11 mouse cellular contexts compared by ENCODE assay signal in the genomic region with DNA sequence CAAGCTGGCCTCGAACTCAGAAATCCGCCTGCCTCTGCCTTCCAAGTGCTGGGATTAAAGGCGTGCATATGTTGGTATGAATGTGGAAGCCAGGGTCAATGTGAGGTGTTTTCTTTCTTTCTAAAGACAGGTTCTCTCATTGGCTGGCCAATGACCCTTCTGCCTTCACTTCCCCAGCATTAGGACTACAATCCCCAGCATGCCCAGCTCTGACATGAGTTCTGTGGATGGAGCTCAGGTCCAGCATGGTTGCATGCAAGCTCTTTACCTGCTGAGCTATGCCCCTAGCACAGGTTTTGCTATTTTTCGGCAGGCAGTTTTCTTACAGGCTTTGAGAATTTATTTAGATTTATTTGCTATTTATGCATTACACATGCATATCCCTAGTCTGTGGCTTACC. TPM values are rescaled to one million over a fixed set of nuclear protein-coding genes. Genes with fewer than 3 reads are reported as not detected.
DNase-seq lines count a peak whose midpoint lies in the region; ATAC-seq lines count a peak whose summit lies in the region.
"Had no signal": no experiment of that assay in that cellular context is flagged by ENCODE, and none has a peak within 500 bp of the region (broad histone marks: within the 10 kb centered on the region; RNA-seq: fewer than 3 reads in every experiment).

No protein-coding gene starts in this region.

- no peak for DNase-seq in liver
- DNase-seq in R1 (ENCODE audit: low read depth, low spot score), result peak; percentile 69
- no peak for DNase-seq in embryonic facial prominence, embryonic 14.5 days (ENCODE audit: low spot score)
- DNase-seq: kidney, postnatal 4 days; thymus, postnatal 36 days had no signal

- H3K9ac ChIP-seq in liver, embryonic 12.5 days, result no peak overlapping the region
- no peak overlapping the region for H3K9ac ChIP-seq in embryonic facial prominence, embryonic 14.5 days (ENCODE audit: low read depth, low read length)
- no peak overlapping the region for H3K9ac ChIP-seq in midbrain, embryonic 16.5 days (ENCODE audit: low read depth, low read length)
- H3K9ac ChIP-seq in kidney, embryonic 16.5 days (replicated peaks; ENCODE audit: low read length), result no peak overlapping the region

- no peaks in the 10 kb centered on the region for H3K9me3 ChIP-seq in liver, embryonic 12.5 days (replicated peaks)
- no peaks in the 10 kb centered on the region for H3K9me3 ChIP-seq in embryonic facial prominence, embryonic 14.5 days (ENCODE audit: control insufficient read depth, low read length)
- no peaks in the 10 kb centered on the region for H3K9me3 ChIP-seq in midbrain, embryonic 16.5 days (replicated peaks; ENCODE audit: control insufficient read depth, low read length, poor library complexity, severe bottlenecking)
- H3K9me3 ChIP-seq in kidney, embryonic 16.5 days (ENCODE audit: low read length), result peaks cover 3% of the 10 kb centered on the region; the same call in 1 of the 2 replicates
- H3K9me3 ChIP-seq: limb, embryonic 12.5 days had no signal

- H3K36me3 ChIP-seq in liver, embryonic 12.5 days, result 0 out of 2 replicates have a peak, but pooled peaks cover 5% of the 10 kb centered on the region
- no peaks in the 10 kb centered on the region for H3K36me3 ChIP-seq in embryonic facial prominence, embryonic 14.5 days (ENCODE audit: control insufficient read depth, insufficient read depth, low read length)
- H3K36me3 ChIP-seq in midbrain, embryonic 16.5 days (ENCODE audit: control insufficient read depth, insufficient read depth, low read length), result no peaks in the 10 kb centered on the region
- no peaks in the 10 kb centered on the region for H3K36me3 ChIP-seq in kidney, embryonic 16.5 days (ENCODE audit: insufficient read depth, low read length)
- H3K36me3 ChIP-seq: limb, embryonic 12.5 days had no signal

- WGBS in liver, embryonic 12.5 days (ENCODE audit: insufficient replicate concordance), result 77% methylated on average over 4 of the region's 4 CpGs
- 69% methylated on average over 4 of the region's 4 CpGs for WGBS in embryonic facial prominence, embryonic 14.5 days
- 72% methylated on average over 4 of the region's 4 CpGs for WGBS in midbrain, embryonic 16.5 days
- 82% methylated on average over 4 of the region's 4 CpGs for WGBS in kidney, embryonic 16.5 days

- peak overlapping the region; percentile 86 for H3K4me2 ChIP-seq in liver, embryonic 12.5 days
- H3K4me2 ChIP-seq in embryonic facial prominence, embryonic 14.5 days (ENCODE audit: low read depth, low read length), result peak overlapping the region; percentile 75; the same call in 1 of the 2 replicates
- peak overlapping the region; percentile 85 for H3K4me2 ChIP-seq in midbrain, embryonic 16.5 days (ENCODE audit: low read length)
- H3K4me2 ChIP-seq in kidney, embryonic 16.5 days (replicated peaks; ENCODE audit: low read depth, low read length), result no peak overlapping the region

- ATAC-seq in liver, embryonic 12.5 days, result no peak
- no peak for ATAC-seq in embryonic facial prominence, embryonic 14.5 days (ENCODE audit: low read depth)
- no peak for ATAC-seq in midbrain, embryonic 16.5 days
- ATAC-seq in megakaryocyte-erythroid progenitor cell, adult 5-6 weeks (replicated peaks; ENCODE audit: low FRiP score, low TSS enrichment, poor library complexity, severe bottlenecking), result no peak
- no peak for ATAC-seq in kidney, embryonic 16.5 days (ENCODE audit: low FRiP score, low TSS enrichment)

- H3K4me1 ChIP-seq in liver, embryonic 12.5 days, result peaks cover 42% of the 10 kb centered on the region
- peaks cover 6% of the 10 kb centered on the region for H3K4me1 ChIP-seq in embryonic facial prominence, embryonic 14.5 days (ENCODE audit: control insufficient read depth, insufficient read depth, low read length)
- peaks cover 15% of the 10 kb centered on the region for H3K4me1 ChIP-seq in midbrain, embryonic 16.5 days (ENCODE audit: control insufficient read depth, insufficient read depth, low read length)
- H3K4me1 ChIP-seq in kidney, embryonic 16.5 days (ENCODE audit: insufficient read depth, low read length), result peaks cover 12% of the 10 kb centered on the region

- H3K27me3 ChIP-seq in liver, embryonic 12.5 days (replicated peaks), result peaks cover 5% of the 10 kb centered on the region; the same call in 1 of the 2 replicates
- no peaks in the 10 kb centered on the region for H3K27me3 ChIP-seq in embryonic facial prominence, embryonic 14.5 days (replicated peaks; ENCODE audit: control insufficient read depth, insufficient read depth, low read length)
- H3K27me3 ChIP-seq in midbrain, embryonic 16.5 days (ENCODE audit: control insufficient read depth, insufficient read depth, low read depth, low read length), result no peaks in the 10 kb centered on the region
- no peaks in the 10 kb centered on the region for H3K27me3 ChIP-seq in kidney, embryonic 16.5 days (ENCODE audit: insufficient read depth, low read length)
- H3K27me3 ChIP-seq: limb, embryonic 12.5 days had no signal

- no peak overlapping the region for H3K27ac ChIP-seq in liver, embryonic 12.5 days
- no peak overlapping the region for H3K27ac ChIP-seq in embryonic facial prominence, embryonic 14.5 days (replicated peaks; ENCODE audit: low read depth, low read length)
- no peak overlapping the region; the same call in 1 of the 2 replicates for H3K27ac ChIP-seq in midbrain, embryonic 16.5 days (ENCODE audit: low read length)
- H3K27ac ChIP-seq in kidney, embryonic 16.5 days (ENCODE audit: low read length), result no peak overlapping the region
- H3K27ac ChIP-seq: limb, embryonic 12.5 days had no signal

- no peak overlapping the region for H3K4me3 ChIP-seq in liver, embryonic 12.5 days
- H3K4me3 ChIP-seq in embryonic facial prominence, embryonic 14.5 days (ENCODE audit: low read depth, low read length), result no peak overlapping the region
- no peak overlapping the region for H3K4me3 ChIP-seq in midbrain, embryonic 16.5 days (ENCODE audit: low read depth, low read length)
- no peak overlapping the region for H3K4me3 ChIP-seq in kidney, embryonic 16.5 days (ENCODE audit: low read length)

RNA-seq across cellular contexts. Expression of gene Abi3, which starts 15.0 kb away (rescaled TPM):
- 7.3 and 7.6 TPM in 2 replicates for polyA plus RNA-seq in liver, embryonic 12.5 days (2016; fragmentation: Nextera tagmentation; extraction: Ambion mirVana)
- 3.9 and 5.1 TPM in 2 replicates for polyA plus RNA-seq in embryonic facial prominence, embryonic 14.5 days (2014; fragmentation: Nextera tagmentation; extraction: Ambion mirVana)
- 1.2 and 1.9 TPM in 2 replicates for polyA plus RNA-seq in midbrain, embryonic 16.5 days (2015; fragmentation: Nextera tagmentation; extraction: Ambion mirVana)
- total RNA-seq in megakaryocyte-erythroid progenitor cell, adult 5-6 weeks (2014; fragmentation: Nextera tagmentation), result 5.9 and 8.9 TPM in 2 replicates
- total RNA-seq in megakaryocyte-erythroid progenitor cell, adult 5-6 weeks (2017), result 3.4 and 5.7 TPM in 2 replicates
- polyA plus RNA-seq in kidney, embryonic 16.5 days (2015; fragmentation: Nextera tagmentation; extraction: Ambion mirVana), result 11.7 and 14.1 TPM in 2 replicates

RNA-seq across cellular contexts. Expression of gene Gngt2, which starts 20.3 kb away (rescaled TPM):
- polyA plus RNA-seq in liver, embryonic 12.5 days (2016; fragmentation: Nextera tagmentation; extraction: Ambion mirVana), result 15.8 and 16.7 TPM in 2 replicates
- 15.0 and 16.2 TPM in 2 replicates for polyA plus RNA-seq in embryonic facial prominence, embryonic 14.5 days (2014; fragmentation: Nextera tagmentation; extraction: Ambion mirVana)
- polyA plus RNA-seq in midbrain, embryonic 16.5 days (2015; fragmentation: Nextera tagmentation; extraction: Ambion mirVana), result 2.6 TPM in 2 replicates
- total RNA-seq in megakaryocyte-erythroid progenitor cell, adult 5-6 weeks (2014; fragmentation: Nextera tagmentation), result 4.4 and 5.0 TPM in 2 replicates
- 4.0 and 4.6 TPM in 2 replicates for total RNA-seq in megakaryocyte-erythroid progenitor cell, adult 5-6 weeks (2017)
- 21.0 and 24.2 TPM in 2 replicates for polyA plus RNA-seq in kidney, embryonic 16.5 days (2015; fragmentation: Nextera tagmentation; extraction: Ambion mirVana)

RNA-seq across cellular contexts. Expression of gene Phospho1, which starts 33.0 kb away (rescaled TPM):
- polyA plus RNA-seq in liver, embryonic 12.5 days (2016; fragmentation: Nextera tagmentation; extraction: Ambion mirVana), result 2.7 and 3.4 TPM in 2 replicates
- polyA plus RNA-seq in embryonic facial prominence, embryonic 14.5 days (2014; fragmentation: Nextera tagmentation; extraction: Ambion mirVana), result 7.5 and 14.9 TPM in 2 replicates
- polyA plus RNA-seq in midbrain, embryonic 16.5 days (2015; fragmentation: Nextera tagmentation; extraction: Ambion mirVana), result 0.43 and 0.45 TPM in 2 replicates
- total RNA-seq in megakaryocyte-erythroid progenitor cell, adult 5-6 weeks (2014; fragmentation: Nextera tagmentation), result 5.6 and 7.5 TPM in 2 replicates
- total RNA-seq in megakaryocyte-erythroid progenitor cell, adult 5-6 weeks (2017), result 0.56 and 3.2 TPM in 2 replicates
- not detected in 2 replicates for polyA plus RNA-seq in kidney, embryonic 16.5 days (2015; fragmentation: Nextera tagmentation; extraction: Ambion mirVana)
- polyA plus RNA-seq: limb, embryonic 12.5 days had no signal

RNA-seq across cellular contexts. Expression of gene B4galnt2, which starts 57.4 kb away (rescaled TPM):
- 0.39 and 0.51 TPM in 2 replicates for polyA plus RNA-seq in liver, embryonic 12.5 days (2016; fragmentation: Nextera tagmentation; extraction: Ambion mirVana)
- not detected in 2 replicates for polyA plus RNA-seq in embryonic facial prominence, embryonic 14.5 days (2014; fragmentation: Nextera tagmentation; extraction: Ambion mirVana)
- not detected in 2 replicates for polyA plus RNA-seq in midbrain, embryonic 16.5 days (2015; fragmentation: Nextera tagmentation; extraction: Ambion mirVana)
- total RNA-seq in megakaryocyte-erythroid progenitor cell, adult 5-6 weeks (2014; fragmentation: Nextera tagmentation), result not detected in 2 replicates
- total RNA-seq in megakaryocyte-erythroid progenitor cell, adult 5-6 weeks (2017), result not detected in 2 replicates
- 1.4 and 1.9 TPM in 2 replicates for polyA plus RNA-seq in kidney, embryonic 16.5 days (2015; fragmentation: Nextera tagmentation; extraction: Ambion mirVana)
- polyA plus RNA-seq: limb, embryonic 12.5 days; spleen, adult 2 months had no signal
